Mouse (Mus musculus) forebrain, embryonic 13.5 days (tissue): Measurements from ENCODE around the gene Arnt. TPM values are rescaled to one million over a fixed set of nuclear protein-coding genes. Genes with fewer than 3 reads are reported as not detected.
A peak's percentile ranks its signal among the peaks of the same experiment; 100 is the strongest.
"Not testable (repeated sequence)": the region's sequence is repeated elsewhere in the genome, so short reads cannot be mapped to it uniquely, and the experiment has no call there.

Source experiments
- ATAC-seq: fragments of 200-750 bp; cut with Nextera tagmentation; 2 replicates; pipeline ENCODE4 v1.8.0; 2017
- H3K27ac ChIP-seq: fragments of 300-500 bp; sonication (generic); 2 replicates; pipeline ENCODE4 v1.5.1; 2015; ENCODE audit warnings: inconsistent platforms, mild to moderate bottlenecking, moderate library complexity
- H3K27me3 ChIP-seq: fragments of 300-500 bp; sonication (generic); 2 replicates; pipeline ENCODE4 v1.6.1; 2015; ENCODE audit warnings: mild to moderate bottlenecking, inconsistent platforms
- H3K36me3 ChIP-seq: fragments of 300-500 bp; sonication (generic); 2 replicates; pipeline ENCODE4 v1.6.1; 2015; ENCODE audit warnings: mild to moderate bottlenecking, inconsistent platforms; ENCODE audit not compliant: poor library complexity, severe bottlenecking
- H3K4me1 ChIP-seq: fragments of 300-500 bp; sonication (generic); 2 replicates; pipeline ENCODE4 v1.6.1; 2015; ENCODE audit warnings: inconsistent platforms
- H3K4me2 ChIP-seq: fragments of 300-500 bp; sonication (generic); 2 replicates; pipeline ENCODE4 v1.6.1; 2015; ENCODE audit warnings: inconsistent platforms, mild to moderate bottlenecking, moderate library complexity
- H3K4me3 ChIP-seq: fragments of 300-500 bp; sonication (generic); 2 replicates; pipeline ENCODE4 v1.5.1; 2015; ENCODE audit warnings: mild to moderate bottlenecking, inconsistent platforms
- H3K9ac ChIP-seq: fragments of 300-500 bp; sonication (generic); 2 replicates; pipeline ENCODE4 v1.6.1; 2015; ENCODE audit warnings: mild to moderate bottlenecking, inconsistent platforms
- H3K9me3 ChIP-seq: fragments of 300-500 bp; sonication (generic); replicated peaks from 2 replicates; pipeline ENCODE4 v1.6.1; 2016; ENCODE audit warnings: inconsistent platforms
- WGBS: fragments of 180-500 bp; shearing (Covaris S2); methylation state at CpG from one replicate; pipeline ENCODE4 v1.1.7; 2015; 5-methylcytosine and 5-hydroxymethylcytosine counted together
- polyA plus RNA-seq: library from polyadenylated mRNA; unstranded; fragments of >200 nt; fragmentation: Nextera tagmentation; extraction: Ambion mirVana; gene quantifications from 2 replicates; pipeline ENCODE4 v1.2.1, GENCODE M21; 2015

Gene Arnt
- polyA plus RNA-seq, 1 experiment from 2014 or later = 24.8 TPM

DNA sequence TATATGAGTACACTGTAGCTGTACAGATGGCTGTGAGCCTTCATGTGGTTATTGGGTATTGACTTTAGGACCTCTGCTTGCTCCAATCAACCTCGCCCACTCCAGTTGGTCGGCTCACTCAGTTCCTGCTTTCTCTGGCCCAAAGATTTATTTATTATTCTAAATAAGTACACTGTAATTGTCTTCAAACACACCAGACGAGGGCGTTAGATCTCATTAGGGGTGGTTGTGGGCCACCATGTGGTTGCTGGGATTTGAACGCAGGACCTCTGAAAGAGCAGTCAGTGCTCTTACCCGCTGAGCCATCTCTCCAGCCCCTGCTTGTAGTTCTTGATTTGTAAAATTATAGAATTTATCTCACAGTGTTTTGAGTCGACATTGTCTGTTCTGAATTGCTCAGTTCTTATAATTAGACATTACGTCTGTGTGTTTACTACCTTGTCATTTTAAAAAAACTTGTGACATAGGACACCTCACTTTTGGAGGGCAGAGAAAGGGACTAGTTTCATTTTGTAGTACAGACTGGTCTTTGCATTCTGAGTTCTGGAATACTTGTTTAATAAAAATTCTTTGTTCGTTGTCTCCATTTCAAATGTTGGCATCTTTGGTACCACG lies 780 bp upstream of the Arnt start:
- H3K27ac ChIP-seq = no peak overlapping the region
- H3K9ac ChIP-seq = no peak overlapping the region

DNA sequence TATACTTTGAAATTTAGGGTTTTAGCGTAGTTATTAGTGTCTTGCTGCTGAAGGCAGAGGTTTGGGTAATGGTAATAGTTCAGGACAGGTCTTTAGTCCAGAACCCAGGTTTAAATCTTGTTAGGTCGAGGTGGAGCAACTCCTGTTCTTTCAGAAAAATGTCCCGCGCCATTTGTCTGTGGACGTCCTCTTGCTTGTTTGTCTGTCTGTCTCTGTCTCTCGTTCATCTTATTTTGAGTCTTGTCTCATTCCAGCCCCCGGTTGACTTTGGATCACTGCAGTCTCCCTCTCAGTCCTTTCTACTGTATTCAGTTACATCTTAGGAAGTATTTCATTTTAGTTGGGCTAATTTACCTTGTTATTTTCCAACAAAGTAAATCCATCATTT lies 789 bp downstream of the Arnt start:
- Histone ChIP-seq H3K4me3 (peak overlapping the region; percentile 91), H3K4me2 (peak overlapping the region; percentile 77), H3K36me3 (peaks cover 17% of the 10 kb centered on the region), H3K9ac (peak overlapping the region; percentile 83), H3K27me3 (no peaks in the 10 kb centered on the region), H3K27ac (peak overlapping the region; percentile 78; the same call in 1 of the 2 replicates), H3K4me1 (peaks cover 18% of the 10 kb centered on the region), H3K9me3 (no peaks in the 10 kb centered on the region)
- WGBS = 3% methylated on average over 7 of the region's 7 CpGs
- no peak for ATAC-seq

More for the DNA sequence above, 780 bp upstream of the Arnt start:
- peaks cover 18% of the 10 kb centered on the region for H3K4me1 ChIP-seq
- no peak for ATAC-seq
- no peaks in the 10 kb centered on the region for H3K9me3 ChIP-seq
- peak overlapping the region; percentile 91 for H3K4me3 ChIP-seq
- 77% methylated on average over 10 of the region's 10 CpGs for WGBS
- H3K36me3 ChIP-seq = peaks cover 11% of the 10 kb centered on the region
- no peaks in the 10 kb centered on the region for H3K27me3 ChIP-seq
- H3K4me2 ChIP-seq = peak overlapping the region; percentile 77

GRCm38 (mm10) chr3:95435561-95435960 lies 1.4 kb downstream of the Arnt start:
- H3K4me3 ChIP-seq = peak overlapping the region; percentile 91; the same call in 1 of the 2 replicates
- 69% methylated on average over 1 of the region's 1 CpGs for WGBS
- no peak overlapping the region for H3K27ac ChIP-seq
- H3K4me2 ChIP-seq = peak overlapping the region; percentile 77
- ATAC-seq = no peak
- no peak overlapping the region for H3K9ac ChIP-seq
- H3K36me3 ChIP-seq = peaks cover 17% of the 10 kb centered on the region
- peaks cover 18% of the 10 kb centered on the region for H3K4me1 ChIP-seq
- no peaks in the 10 kb centered on the region for H3K27me3 ChIP-seq
- no peaks in the 10 kb centered on the region for H3K9me3 ChIP-seq

DNA sequence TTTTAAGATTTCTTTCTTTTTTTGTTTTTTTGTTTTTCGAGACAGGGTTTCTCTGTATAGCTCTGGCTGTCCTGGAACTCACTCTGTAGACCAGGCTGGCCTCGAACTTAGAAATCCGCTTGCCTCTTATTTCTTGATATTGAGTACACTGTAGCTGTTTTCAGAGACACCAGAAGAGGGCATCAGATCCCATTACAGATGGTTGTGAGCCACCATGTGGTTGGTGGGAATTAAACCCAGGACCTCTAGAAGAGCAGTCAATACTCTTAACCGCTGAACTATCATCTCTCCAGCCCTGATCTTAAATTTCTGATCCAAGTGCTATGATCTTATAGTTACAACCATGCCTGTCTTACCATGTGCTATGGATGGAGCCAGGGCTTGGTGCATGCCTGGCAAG lies 4.4 kb downstream of the Arnt start:
- H3K36me3 ChIP-seq = peaks cover 17% of the 10 kb centered on the region
- H3K4me3 ChIP-seq, H3K4me2 ChIP-seq, H3K9me3 ChIP-seq, H3K9ac ChIP-seq, ATAC-seq, H3K27ac ChIP-seq, H3K27me3 ChIP-seq: not testable (repeated sequence)
- 96% methylated on average over 4 of the region's 4 CpGs for WGBS
- H3K4me1 ChIP-seq = peaks cover 18% of the 10 kb centered on the region

GRCm38 (mm10) chr3:95439670-95440069 lies 5.5 kb downstream of the Arnt start:
- no peak overlapping the region for H3K9ac ChIP-seq
- no peak for ATAC-seq
- no peaks in the 10 kb centered on the region for H3K9me3 ChIP-seq
- H3K4me2 ChIP-seq = no peak overlapping the region
- H3K27me3 ChIP-seq = no peaks in the 10 kb centered on the region
- H3K27ac ChIP-seq = no peak overlapping the region
- H3K4me3 ChIP-seq = no peak overlapping the region
- H3K4me1 ChIP-seq = peaks cover 18% of the 10 kb centered on the region
- H3K36me3 ChIP-seq = peaks cover 20% of the 10 kb centered on the region

DNA sequence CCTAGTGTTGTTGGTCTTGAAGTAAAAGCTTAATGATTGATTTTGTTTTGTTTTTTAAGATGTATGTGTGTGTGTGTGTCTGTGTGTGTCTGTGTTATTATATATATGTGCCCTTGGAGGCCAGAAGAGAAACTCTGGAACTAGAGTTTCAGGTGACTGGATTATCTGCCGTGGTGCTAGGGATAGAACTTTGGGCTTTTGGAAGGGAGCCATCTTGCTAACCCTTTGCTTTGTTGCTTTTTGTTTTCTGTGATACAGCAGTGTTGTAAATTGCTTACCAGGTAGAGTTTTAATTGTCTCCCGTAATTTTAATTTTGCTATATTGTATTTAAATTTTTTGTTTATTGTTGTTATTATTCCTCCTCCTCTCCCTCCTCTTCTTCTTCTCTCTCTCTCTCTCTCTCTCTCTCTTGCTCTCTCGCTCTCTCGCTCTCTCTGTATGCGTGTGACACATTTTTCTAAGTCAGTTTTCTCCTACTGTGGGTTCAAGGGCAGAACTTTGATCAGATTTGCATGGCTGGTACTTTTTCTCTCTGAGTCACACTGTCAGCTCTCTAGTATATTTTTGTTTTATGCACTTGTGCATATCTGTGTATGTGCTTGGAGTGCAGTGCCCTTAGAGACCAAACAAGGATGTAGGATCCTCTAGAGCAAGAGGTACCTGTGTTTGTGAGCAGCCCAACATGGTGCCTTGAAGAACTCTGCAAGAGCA lies 8.4 kb downstream of the Arnt start:
- no peaks in the 10 kb centered on the region for H3K9me3 ChIP-seq
- H3K9ac ChIP-seq = no peak overlapping the region
- WGBS = 89% methylated on average over 5 of the region's 5 CpGs
- no peak overlapping the region for H3K27ac ChIP-seq
- H3K4me1 ChIP-seq = no peaks in the 10 kb centered on the region
- H3K4me3 ChIP-seq = no peak overlapping the region
- H3K36me3 ChIP-seq = peaks cover 16% of the 10 kb centered on the region
- no peaks in the 10 kb centered on the region for H3K27me3 ChIP-seq
- no peak overlapping the region for H3K4me2 ChIP-seq
- ATAC-seq = no peak

- WGBS = 87% methylated on average over 4 of the region's 4 CpGs
Observed at GRCm38 (mm10) chr3:95445311-95445710, 11.1 kb downstream of the Arnt start.

DNA sequence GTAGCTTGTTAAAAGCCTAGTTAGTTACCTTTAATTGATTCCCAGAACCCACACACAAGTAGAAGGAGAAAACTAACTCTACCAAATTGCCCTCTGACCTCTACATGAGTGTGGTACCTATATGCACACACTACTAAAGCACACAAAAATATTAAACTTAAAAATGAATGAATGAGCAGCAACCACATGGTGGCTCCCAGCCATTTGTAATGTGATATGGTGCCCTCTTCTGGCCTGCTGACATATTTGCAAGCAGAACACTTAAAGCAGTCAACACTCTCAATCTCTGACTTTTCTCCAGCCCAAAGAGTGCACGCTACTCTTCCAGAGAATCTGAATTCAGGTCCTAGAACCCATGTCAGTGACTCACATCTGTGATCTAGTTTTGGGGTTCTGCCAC lies 16.2 kb downstream of the Arnt start:
- Histone ChIP-seq H3K9me3 (no peaks in the 10 kb centered on the region), H3K4me1 (no peaks in the 10 kb centered on the region), H3K4me2 (no peak overlapping the region), H3K36me3 (peaks cover 40% of the 10 kb centered on the region), H3K27ac (no peak overlapping the region), H3K9ac (no peak overlapping the region), H3K4me3 (no peak overlapping the region), H3K27me3 (no peaks in the 10 kb centered on the region)
- WGBS = 61% methylated on average over 1 of the region's 1 CpGs
- no peak for ATAC-seq

More at GRCm38 (mm10) chr3:95445311-95445710, 11.1 kb downstream of the Arnt start:
- Histone ChIP-seq H3K4me1 (no peaks in the 10 kb centered on the region), H3K4me2 (no peak overlapping the region), H3K27me3 (no peaks in the 10 kb centered on the region), H3K4me3 (no peak overlapping the region), H3K36me3 (peaks cover 9% of the 10 kb centered on the region), H3K9ac (no peak overlapping the region), H3K9me3 (no peaks in the 10 kb centered on the region), H3K27ac (no peak overlapping the region)
- no peak for ATAC-seq

- no peaks in the 10 kb centered on the region for H3K27me3 ChIP-seq
- H3K4me2 ChIP-seq = no peak overlapping the region
- H3K9me3 ChIP-seq = no peaks in the 10 kb centered on the region
- H3K9ac ChIP-seq = no peak overlapping the region
- no peak overlapping the region for H3K27ac ChIP-seq
- peaks cover 40% of the 10 kb centered on the region for H3K36me3 ChIP-seq
- no peak overlapping the region for H3K4me3 ChIP-seq
- no peaks in the 10 kb centered on the region for H3K4me1 ChIP-seq
- WGBS = 92% methylated on average over 3 of the region's 3 CpGs
- ATAC-seq = no peak
Observed at GRCm38 (mm10) chr3:95450915-95451314, 16.7 kb downstream of the Arnt start.

DNA sequence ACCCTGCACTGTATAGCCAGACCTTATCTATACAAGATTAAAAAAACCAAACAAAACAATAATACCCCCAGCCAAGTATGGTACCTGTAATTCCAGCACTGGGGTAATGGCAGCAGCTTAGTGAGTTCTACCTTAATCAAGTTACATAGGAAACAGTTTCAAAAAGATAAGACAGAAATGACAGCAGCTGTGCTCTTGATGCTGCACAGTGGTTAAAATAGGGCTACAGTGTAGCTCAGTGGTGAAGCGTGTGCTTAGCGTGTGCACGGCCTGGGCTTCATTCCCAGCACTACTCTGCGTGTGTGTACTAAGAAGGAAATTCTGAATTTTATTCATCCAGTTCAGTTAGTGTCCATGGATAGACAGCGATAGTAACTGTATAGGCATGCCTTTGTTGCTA lies 22.2 kb downstream of the Arnt start:
- Histone ChIP-seq H3K4me3 (no peak overlapping the region), H3K4me2 (no peak overlapping the region), H3K36me3 (peaks cover 35% of the 10 kb centered on the region), H3K27ac (no peak overlapping the region), H3K9ac (no peak overlapping the region), H3K9me3 (no peaks in the 10 kb centered on the region), H3K27me3 (no peaks in the 10 kb centered on the region), H3K4me1 (no peaks in the 10 kb centered on the region)
- no peak for ATAC-seq
- 97% methylated on average over 5 of the region's 5 CpGs for WGBS

- H3K27ac ChIP-seq = no peak overlapping the region
- H3K9me3 ChIP-seq = no peaks in the 10 kb centered on the region
- no peak for ATAC-seq
- H3K4me1 ChIP-seq = no peaks in the 10 kb centered on the region
- H3K36me3 ChIP-seq = peaks cover 31% of the 10 kb centered on the region
- H3K4me3 ChIP-seq = no peak overlapping the region
- H3K9ac ChIP-seq = no peak overlapping the region
- no peak overlapping the region for H3K4me2 ChIP-seq
- 87% methylated on average over 3 of the region's 3 CpGs for WGBS
- no peaks in the 10 kb centered on the region for H3K27me3 ChIP-seq
Observed at GRCm38 (mm10) chr3:95457758-95458157, 23.6 kb downstream of the Arnt start.

DNA sequence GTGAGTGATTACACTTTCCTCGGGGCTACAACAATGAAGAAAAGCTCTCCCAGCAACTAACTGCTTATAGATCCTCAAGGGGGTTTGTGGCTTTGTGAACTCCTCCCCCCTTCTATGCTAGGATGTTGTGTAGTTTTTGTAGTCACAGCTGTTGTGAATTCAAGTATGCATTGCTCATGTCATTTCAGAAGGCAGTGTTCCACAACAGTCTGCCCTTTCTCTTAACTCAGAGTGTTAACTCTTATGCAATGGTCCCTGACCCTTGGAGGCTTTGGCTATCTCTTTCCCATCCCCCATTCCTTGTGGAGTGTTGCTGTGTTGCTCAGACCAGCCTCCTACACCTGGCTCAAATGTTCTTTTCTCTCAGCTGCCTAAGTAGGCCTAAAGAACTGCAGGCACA lies 25.2 kb downstream of the Arnt start:
- no peak for ATAC-seq
- 69% methylated on average over 1 of the region's 1 CpGs for WGBS
- Histone ChIP-seq H3K27ac (no peak overlapping the region), H3K4me2 (no peak overlapping the region), H3K9ac (no peak overlapping the region), H3K27me3 (no peaks in the 10 kb centered on the region), H3K4me3 (no peak overlapping the region), H3K36me3 (peaks cover 16% of the 10 kb centered on the region), H3K9me3 (no peaks in the 10 kb centered on the region), H3K4me1 (no peaks in the 10 kb centered on the region)

GRCm38 (mm10) chr3:95463852-95464251 lies 29.7 kb downstream of the Arnt start:
- Histone ChIP-seq H3K9ac (no peak overlapping the region), H3K9me3 (no peaks in the 10 kb centered on the region), H3K4me3 (no peak overlapping the region), H3K27ac (no peak overlapping the region), H3K36me3 (peaks cover 28% of the 10 kb centered on the region), H3K4me2 (no peak overlapping the region), H3K4me1 (no peaks in the 10 kb centered on the region), H3K27me3 (no peaks in the 10 kb centered on the region)
- no peak for ATAC-seq
